In the genomic region with DNA sequence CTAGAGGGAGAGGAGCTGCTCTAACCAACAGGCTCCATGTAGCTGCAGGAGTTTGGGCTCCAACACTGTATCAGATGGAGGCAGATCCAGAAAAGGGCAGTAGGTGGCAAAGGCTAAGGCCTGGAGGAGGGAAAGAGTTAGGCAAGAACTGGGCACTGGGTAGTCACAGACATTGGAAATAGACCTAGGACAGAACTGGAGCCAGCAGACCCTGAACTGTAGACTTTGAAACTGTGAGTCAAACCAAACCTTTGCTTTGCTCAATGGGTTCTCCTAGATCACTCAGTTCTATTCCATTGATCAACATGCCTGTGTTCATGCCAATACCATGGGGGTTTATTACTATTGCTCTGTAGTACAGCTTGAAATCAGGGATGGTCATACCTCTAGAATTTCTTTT, we compare ENCODE assay signal across 16 mouse cellular contexts. TPM values are rescaled to one million over a fixed set of nuclear protein-coding genes. Genes with fewer than 3 reads are reported as not detected.
"Had no signal": no experiment of that assay in that cellular context is flagged by ENCODE, and none has a peak within 500 bp of the region (broad histone marks: within the 10 kb centered on the region; RNA-seq: fewer than 3 reads in every experiment).

No protein-coding gene starts in this region.

RNA-seq across cellular contexts. Expression of a gene that starts 20.5 kb away (rescaled TPM):
- total RNA-seq: megakaryocyte progenitor cell, adult 5-6 weeks had no signal
- polyA plus RNA-seq: macrophage; midbrain, embryonic 12.5 days; neural tube, embryonic 11.5 days; stomach, embryonic 14.5 days had no signal

RNA-seq across cellular contexts. Expression of a gene that starts 47.7 kb away (rescaled TPM):
- total RNA-seq: megakaryocyte progenitor cell, adult 5-6 weeks had no signal
- polyA plus RNA-seq: liver, embryonic 14.5 days; lung, embryonic 15.5 days; macrophage; midbrain, embryonic 12.5 days; midbrain, embryonic 14.5 days; midbrain, embryonic 16.5 days; myocyte; neural tube, embryonic 11.5 days; neural tube, embryonic 13.5 days; neural tube, embryonic 15.5 days; small intestine, adult 2 months; stomach, embryonic 14.5 days; stomach, embryonic 16.5 days; thymus, postnatal 0 days had no signal

RNA-seq across cellular contexts. Expression of a gene that starts 47.7 kb away (rescaled TPM):
- total RNA-seq: megakaryocyte progenitor cell, adult 5-6 weeks had no signal
- polyA plus RNA-seq: lung, embryonic 15.5 days; lung, postnatal 0 days; macrophage; midbrain, embryonic 12.5 days; midbrain, embryonic 14.5 days; midbrain, embryonic 16.5 days; myocyte; neural tube, embryonic 11.5 days; neural tube, embryonic 13.5 days; neural tube, embryonic 15.5 days; small intestine, adult 2 months; stomach, embryonic 14.5 days; stomach, embryonic 16.5 days had no signal
